Mouse (Mus musculus) liver, embryonic 13.5 days (tissue): ENCODE measurements around the gene Gm45140. TPM values are rescaled to one million over a fixed set of nuclear protein-coding genes. Genes with fewer than 3 reads are reported as not detected.
"Not testable (repeated sequence)": the region's sequence is repeated elsewhere in the genome, so short reads cannot be mapped to it uniquely, and the experiment has no call there.

Experiments used
- ATAC-seq: fragments of 200-750 bp; cut with Nextera tagmentation; 2 replicates; pipeline ENCODE4 v1.8.0; 2017; ENCODE audit warnings: low read depth, mild to moderate bottlenecking, moderate number of reproducible peaks, moderate library complexity
- DNase-seq: peaks from one replicate; pipeline ENCODE4 v3.0.0; 2022
- H3K27ac ChIP-seq: fragments of 300-500 bp; sonication (generic); 2 replicates; pipeline ENCODE4 v1.5.1; 2015; ENCODE audit warnings: moderate library complexity, mild to moderate bottlenecking, inconsistent platforms
- H3K27me3 ChIP-seq: fragments of 300-500 bp; sonication (generic); 2 replicates; pipeline ENCODE4 v1.6.1; 2015; ENCODE audit warnings: mild to moderate bottlenecking, inconsistent platforms
- H3K36me3 ChIP-seq: fragments of 300-500 bp; sonication (generic); 2 replicates; pipeline ENCODE4 v1.6.1; 2015; ENCODE audit warnings: mild to moderate bottlenecking, inconsistent platforms
- H3K4me1 ChIP-seq: fragments of 300-500 bp; sonication (generic); replicated peaks from 2 replicates; pipeline ENCODE4 v1.6.1; 2015; ENCODE audit warnings: inconsistent platforms
- H3K4me2 ChIP-seq: fragments of 300-500 bp; sonication (generic); 2 replicates; pipeline ENCODE4 v1.6.1; 2015; ENCODE audit warnings: inconsistent platforms, mild to moderate bottlenecking, moderate library complexity
- H3K4me3 ChIP-seq: fragments of 300-500 bp; sonication (generic); replicated peaks from 2 replicates; pipeline ENCODE4 v1.5.1; 2015; ENCODE audit warnings: mild to moderate bottlenecking, inconsistent platforms
- H3K9ac ChIP-seq: fragments of 300-500 bp; sonication (generic); 2 replicates; pipeline ENCODE4 v1.6.1; 2015; ENCODE audit warnings: mild to moderate bottlenecking, inconsistent platforms
- H3K9me3 ChIP-seq: fragments of 300-500 bp; sonication (generic); replicated peaks from 2 replicates; pipeline ENCODE4 v1.6.1; 2016; ENCODE audit warnings: inconsistent platforms
- WGBS: fragments of 180-500 bp; shearing (Covaris S2); methylation state at CpG from one replicate; pipeline ENCODE4 v1.1.7; 2015; ENCODE audit not compliant: insufficient replicate concordance; 5-methylcytosine and 5-hydroxymethylcytosine counted together
- polyA plus RNA-seq: library from polyadenylated mRNA; unstranded; fragments of >200 nt; fragmentation: Nextera tagmentation; extraction: Ambion mirVana; gene quantifications from 2 replicates; pipeline ENCODE4 v1.2.1, GENCODE M21; 2015

Gene Gm45140
- polyA plus RNA-seq, 1 experiment from 2014 or later: 3.5 TPM

DNA sequence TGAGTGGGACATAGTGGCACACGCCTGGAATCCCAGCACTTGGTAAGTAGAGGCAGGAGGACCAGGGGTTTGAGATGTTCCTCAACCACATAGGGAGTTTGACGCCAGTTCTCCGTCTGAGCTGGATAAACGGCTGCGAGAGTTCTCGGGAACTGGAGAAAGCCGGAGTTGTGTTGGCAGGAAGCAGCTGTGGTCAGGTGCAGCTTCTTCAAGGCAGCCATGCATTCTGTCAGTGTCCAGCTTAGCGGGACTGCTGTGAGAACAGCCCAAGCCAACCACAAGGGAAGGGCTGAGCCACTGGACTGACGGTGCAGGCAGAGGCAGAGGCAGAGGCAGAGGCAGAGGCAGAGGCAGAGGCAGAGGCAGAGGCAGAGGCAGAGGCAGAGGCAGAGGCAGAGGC lies 60.7 kb downstream of the Gm45140 start:
- 48% methylated on average over 9 of the region's 9 CpGs for WGBS
- Histone ChIP-seq H3K9ac (no peak overlapping the region), H3K36me3 (peaks cover 6% of the 10 kb centered on the region), H3K27ac (no peak overlapping the region), H3K4me2 (no peak overlapping the region), H3K4me1 (peaks cover 43% of the 10 kb centered on the region), H3K9me3 (no peaks in the 10 kb centered on the region), H3K27me3 (0 out of 2 replicates have a peak, but pooled peaks cover 2% of the 10 kb centered on the region), H3K4me3 (no peak overlapping the region)
- no peak for DNase-seq
- no peak for ATAC-seq

DNA sequence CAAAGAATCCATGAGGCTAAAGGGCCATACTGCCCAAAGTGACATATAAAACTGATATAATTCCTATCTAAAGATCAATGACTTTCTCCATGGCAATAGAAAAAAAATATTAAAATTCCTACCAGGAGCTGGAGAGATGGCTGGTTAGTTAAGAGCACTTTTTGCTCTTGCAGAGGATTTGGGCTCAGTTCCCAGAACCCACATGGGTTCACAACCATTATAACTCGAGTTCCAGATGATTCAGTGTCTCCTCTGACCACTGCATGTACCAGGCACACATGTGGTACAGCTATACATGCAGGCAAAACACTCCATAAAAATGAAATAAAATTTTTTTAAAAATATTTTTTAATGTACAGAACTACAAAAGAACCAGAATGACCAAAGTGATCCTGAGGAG lies 61.1 kb downstream of the Gm45140 start:
- H3K36me3 ChIP-seq: peaks cover 6% of the 10 kb centered on the region
- 0 out of 2 replicates have a peak, but pooled peaks cover 2% of the 10 kb centered on the region for H3K27me3 ChIP-seq
- H3K4me1 ChIP-seq: peaks cover 40% of the 10 kb centered on the region
- ATAC-seq (no peak), DNase-seq (no peak)
- H3K9me3 ChIP-seq: no peaks in the 10 kb centered on the region
- WGBS: 33% methylated on average over 1 of the region's 1 CpGs
- no peak overlapping the region for H3K4me2 ChIP-seq
- no peak overlapping the region for H3K4me3 ChIP-seq
- no peak overlapping the region for H3K27ac ChIP-seq
- no peak overlapping the region for H3K9ac ChIP-seq

DNA sequence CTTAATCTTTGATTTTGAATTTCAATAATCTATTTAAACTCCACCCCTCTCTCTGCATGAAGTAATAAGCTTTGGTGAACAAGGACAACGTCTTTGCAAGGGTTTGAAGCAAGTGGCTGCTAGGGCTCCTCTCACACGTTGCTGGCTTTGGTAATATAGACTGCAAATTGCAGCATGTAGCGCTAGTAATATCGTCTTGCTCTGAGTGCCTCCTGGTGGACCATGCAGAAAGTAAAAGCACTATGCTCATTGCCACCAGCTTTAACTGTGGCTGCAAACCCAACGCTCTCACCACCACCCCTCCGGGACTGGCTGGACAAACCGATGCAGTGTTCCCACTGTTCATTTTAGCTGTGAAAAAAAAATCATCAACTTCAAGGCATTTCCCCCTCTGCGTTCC lies 65.0 kb downstream of the Gm45140 start:
- no peak overlapping the region for H3K27ac ChIP-seq
- H3K4me3 ChIP-seq: no peak overlapping the region
- no peak overlapping the region for H3K4me2 ChIP-seq
- 0 out of 2 replicates have a peak, but pooled peaks cover 2% of the 10 kb centered on the region for H3K27me3 ChIP-seq
- WGBS: 42% methylated on average over 8 of the region's 8 CpGs
- H3K9me3 ChIP-seq: no peaks in the 10 kb centered on the region
- H3K36me3 ChIP-seq: no peaks in the 10 kb centered on the region
- no peak overlapping the region for H3K9ac ChIP-seq
- DNase-seq (no peak), ATAC-seq (peak; percentile 52; the same call in 1 of the 2 replicates)
- peaks cover 1% of the 10 kb centered on the region for H3K4me1 ChIP-seq

- not testable (repeated sequence) for ATAC-seq, H3K9ac ChIP-seq, H3K9me3 ChIP-seq, H3K27me3 ChIP-seq, H3K36me3 ChIP-seq, H3K4me2 ChIP-seq, DNase-seq, H3K4me3 ChIP-seq
- WGBS: 92% methylated on average over 2 of the region's 2 CpGs
- Histone ChIP-seq H3K27ac (peak overlapping the region; percentile 40; the same call in 1 of the 2 replicates), H3K4me1 (peaks cover 39% of the 10 kb centered on the region)
Measured at GRCm38 (mm10) chr6:87764296-87764695, 71.3 kb downstream of the Gm45140 start.

GRCm38 (mm10) chr6:87763376-87764280 lies 72.0 kb downstream of the Gm45140 start:
- DNase-seq: peak; percentile 80
- Histone ChIP-seq H3K9me3 (peaks cover 3% of the 10 kb centered on the region), H3K4me2 (peak overlapping the region; percentile 40), H3K4me3 (0 out of 2 replicates have a peak overlapping the region, but pooled peaks have one; percentile 1), H3K9ac (peak overlapping the region; percentile 64), H3K27ac (peak overlapping the region; percentile 92), H3K4me1 (peaks cover 39% of the 10 kb centered on the region), H3K36me3 (no peaks in the 10 kb centered on the region), H3K27me3 (no peaks in the 10 kb centered on the region)
- 40% methylated on average over 4 of the region's 4 CpGs for WGBS
- ATAC-seq: peak; percentile 99

- no peak for DNase-seq
- H3K27ac ChIP-seq: peak overlapping the region; percentile 92
- 84% methylated on average over 5 of the region's 5 CpGs for WGBS
Measured at GRCm38 (mm10) chr6:87762161-87762560, 73.4 kb downstream of the Gm45140 start.

DNA sequence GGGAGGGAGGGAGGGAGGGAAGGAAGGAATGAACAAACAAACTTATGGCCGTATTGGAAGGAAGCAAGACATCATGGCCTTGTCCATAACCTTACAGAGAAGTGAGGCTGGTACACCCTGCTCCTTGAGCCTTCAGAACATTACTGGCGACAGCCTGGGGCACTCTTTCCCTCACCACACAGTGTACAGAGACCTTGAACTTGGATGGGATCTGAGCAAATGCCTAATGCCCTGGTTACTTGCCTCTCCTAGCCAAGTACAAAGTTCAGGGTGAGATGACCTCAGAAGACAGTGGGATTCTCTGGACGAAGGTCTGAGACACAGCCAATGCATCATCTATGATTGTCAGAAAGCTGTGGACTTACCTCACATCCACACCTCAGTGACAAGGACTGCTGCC lies 75.7 kb downstream of the Gm45140 start:
- ATAC-seq: no peak
- peak overlapping the region; percentile 53 for H3K27ac ChIP-seq

More at GRCm38 (mm10) chr6:87762161-87762560, 73.4 kb downstream of the Gm45140 start:
- ATAC-seq: no peak
- Histone ChIP-seq H3K27me3 (no peaks in the 10 kb centered on the region), H3K4me1 (peaks cover 39% of the 10 kb centered on the region), H3K4me3 (no peak overlapping the region), H3K9ac (peak overlapping the region; percentile 64; the same call in 1 of the 2 replicates), H3K4me2 (no peak overlapping the region), H3K9me3 (peaks cover 3% of the 10 kb centered on the region), H3K36me3 (no peaks in the 10 kb centered on the region)

DNA sequence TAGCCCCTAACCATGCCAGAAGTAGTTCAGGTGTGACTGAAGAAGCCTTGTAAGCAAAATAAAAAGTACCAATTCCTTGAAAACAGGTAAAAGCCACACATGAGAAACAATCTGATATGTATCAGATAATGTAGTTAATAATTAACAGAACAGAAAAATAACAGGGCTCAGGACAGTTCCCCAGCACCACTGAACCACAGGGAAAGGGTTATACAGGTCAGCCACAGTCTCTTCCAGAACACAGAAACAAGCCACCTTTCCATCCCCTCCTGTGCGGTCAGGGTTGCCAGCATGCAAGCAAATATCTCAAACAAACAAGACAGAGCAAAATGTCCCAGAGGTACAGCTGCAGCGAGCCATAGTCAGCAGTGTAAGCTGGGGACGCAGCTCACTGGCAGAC lies 76.2 kb downstream of the Gm45140 start:
- Histone ChIP-seq H3K27ac (peak overlapping the region; percentile 53; the same call in 1 of the 2 replicates), H3K4me3 (no peak overlapping the region), H3K9me3 (peaks cover 3% of the 10 kb centered on the region), H3K4me1 (peaks cover 42% of the 10 kb centered on the region), H3K36me3 (no peaks in the 10 kb centered on the region), H3K9ac (no peak overlapping the region), H3K27me3 (no peaks in the 10 kb centered on the region), H3K4me2 (no peak overlapping the region)
- 68% methylated on average over 3 of the region's 3 CpGs for WGBS
- DNase-seq (no peak), ATAC-seq (no peak)

More for the DNA sequence above, 75.7 kb downstream of the Gm45140 start:
- WGBS: 48% methylated on average over 3 of the region's 3 CpGs
- Histone ChIP-seq H3K9ac (no peak overlapping the region), H3K4me2 (no peak overlapping the region), H3K4me1 (peaks cover 40% of the 10 kb centered on the region), H3K36me3 (no peaks in the 10 kb centered on the region), H3K4me3 (no peak overlapping the region), H3K9me3 (peaks cover 3% of the 10 kb centered on the region), H3K27me3 (no peaks in the 10 kb centered on the region)
- DNase-seq: no peak

GRCm38 (mm10) chr6:87756896-87757295 lies 78.7 kb downstream of the Gm45140 start:
- Histone ChIP-seq H3K27ac (no peak overlapping the region), H3K4me1 (peaks cover 26% of the 10 kb centered on the region), H3K9ac (no peak overlapping the region), H3K4me2 (no peak overlapping the region), H3K36me3 (no peaks in the 10 kb centered on the region), H3K9me3 (no peaks in the 10 kb centered on the region), H3K4me3 (no peak overlapping the region), H3K27me3 (no peaks in the 10 kb centered on the region)
- WGBS: 81% methylated on average over 8 of the region's 8 CpGs
- ATAC-seq (no peak), DNase-seq (no peak)

- peaks cover 18% of the 10 kb centered on the region for H3K4me1 ChIP-seq
- DNase-seq (no peak), ATAC-seq (no peak)
- peaks cover 6% of the 10 kb centered on the region; the same call in 1 of the 2 replicates for H3K27me3 ChIP-seq
- no peak overlapping the region for H3K4me2 ChIP-seq
- H3K27ac ChIP-seq: no peak overlapping the region
- no peak overlapping the region for H3K4me3 ChIP-seq
- no peak overlapping the region for H3K9ac ChIP-seq
- no peaks in the 10 kb centered on the region for H3K36me3 ChIP-seq
- 86% methylated on average over 4 of the region's 4 CpGs for WGBS
- no peaks in the 10 kb centered on the region for H3K9me3 ChIP-seq
Measured at GRCm38 (mm10) chr6:87755196-87755595, 80.4 kb downstream of the Gm45140 start.

GRCm38 (mm10) chr6:87751574-87751973 lies 84.0 kb downstream of the Gm45140 start:
- Histone ChIP-seq H3K9me3 (no peaks in the 10 kb centered on the region), H3K4me2 (no peak overlapping the region), H3K36me3 (no peaks in the 10 kb centered on the region), H3K27ac (no peak overlapping the region), H3K4me1 (peaks cover 48% of the 10 kb centered on the region), H3K27me3 (peaks cover 6% of the 10 kb centered on the region; the same call in 1 of the 2 replicates), H3K9ac (no peak overlapping the region), H3K4me3 (no peak overlapping the region)
- WGBS: 70% methylated on average over 6 of the region's 6 CpGs
- DNase-seq (no peak), ATAC-seq (no peak)
